Mouse (Mus musculus) heart, postnatal 0 days (tissue): Measurements from ENCODE around the gene Gramd2. TPM values are rescaled to one million over a fixed set of nuclear protein-coding genes. Genes with fewer than 3 reads are reported as not detected.

ENCODE experiments used
- ATAC-seq: fragments of 200-750 bp; cut with Nextera tagmentation; 2 replicates; pipeline ENCODE4 v1.8.0; 2017; ENCODE audit warnings: low read depth, moderate number of reproducible peaks, moderate library complexity; ENCODE audit not compliant: insufficient read depth
- DNase-seq: peaks from one replicate; pipeline ENCODE4 v3.0.0-alpha.2; 2016; ENCODE audit warnings: low spot score
- H3K27ac ChIP-seq: fragments of 300-500 bp; sonication (generic); 2 replicates; pipeline ENCODE4 v1.5.1; 2014; ENCODE audit warnings: low read depth, mild to moderate bottlenecking
- H3K27me3 ChIP-seq: fragments of 300-500 bp; sonication (generic); 2 replicates; pipeline ENCODE4 v1.6.1; 2014; ENCODE audit warnings: low read length, mixed read lengths; ENCODE audit not compliant: control insufficient read depth, insufficient read depth
- H3K36me3 ChIP-seq: fragments of 300-500 bp; sonication (generic); replicated peaks from 2 replicates; pipeline ENCODE4 v1.6.1; 2014; ENCODE audit warnings: low read length, mixed read lengths; ENCODE audit not compliant: control insufficient read depth, insufficient read depth
- H3K4me1 ChIP-seq: fragments of 300-500 bp; sonication (generic); 2 replicates; pipeline ENCODE4 v1.6.1; 2014; ENCODE audit warnings: antibody characterized with exemption; ENCODE audit not compliant: control insufficient read depth, insufficient read depth
- H3K4me2 ChIP-seq: fragments of 300-500 bp; sonication (generic); 2 replicates; pipeline ENCODE4 v1.6.1; 2014; ENCODE audit warnings: low read depth, mild to moderate bottlenecking, low read length, moderate library complexity
- H3K4me3 ChIP-seq: fragments of 300-500 bp; sonication (generic); 2 replicates; pipeline ENCODE4 v1.5.1; 2014; ENCODE audit warnings: low read depth, low read length
- H3K9ac ChIP-seq: fragments of 300-500 bp; sonication (generic); replicated peaks from 2 replicates; pipeline ENCODE4 v1.6.1; 2014; ENCODE audit warnings: low read depth, low read length, mixed read lengths
- H3K9me3 ChIP-seq: fragments of 300-500 bp; sonication (generic); replicated peaks from 2 replicates; pipeline ENCODE4 v1.6.1; 2016; ENCODE audit warnings: low read length; ENCODE audit not compliant: control insufficient read depth
- CTCF ChIP-seq: IDR thresholded peaks from 2 replicates; pipeline ENCODE4 v1.5.1; 2016; ENCODE audit warnings: antibody characterized with exemption, control low read depth, low read depth
- EP300 ChIP-seq: IDR thresholded peaks from 2 replicates; pipeline ENCODE4 v1.6.1; 2016; ENCODE audit warnings: antibody characterized with exemption, low read depth
- WGBS: fragments of 180-500 bp; shearing (Covaris S2); extraction: QIAGEN DNeasy Blood & Tissue Kit; methylation state at CpG from one replicate; pipeline ENCODE4 v1.1.7; 2014; 5-methylcytosine and 5-hydroxymethylcytosine counted together
- polyA plus RNA-seq: library from polyadenylated mRNA; unstranded; fragments of >200 nt; fragmentation: Nextera tagmentation; extraction: Ambion mirVana; gene quantifications from 2 replicates; pipeline ENCODE4 v1.2.1, GENCODE M21; 2015
- total RNA-seq: library from RNA; depleted of rRNA; stranded (reverse); fragments of >200 nt; gene quantifications from 2 replicates; pipeline ENCODE4 v1.2.3, GENCODE M21; 2014; ENCODE audit warnings: low replicate concordance

Gene Gramd2
- total and polyA plus RNA-seq, 2 experiments from 2014 or later: 0.16 TPM; not detected in 1

- TF ChIP-seq EP300 (no peak), CTCF (no peak)
- ATAC-seq (no peak), DNase-seq (no peak)
- 28% methylated on average over 16 of the region's 16 CpGs for WGBS
- Histone ChIP-seq H3K9ac (no peak overlapping the region), H3K4me2 (peak overlapping the region; percentile 85), H3K27me3 (peaks cover 9% of the 10 kb centered on the region), H3K9me3 (no peaks in the 10 kb centered on the region), H3K27ac (no peak overlapping the region), H3K36me3 (peaks cover 35% of the 10 kb centered on the region), H3K4me3 (peak overlapping the region; percentile 45), H3K4me1 (no peaks in the 10 kb centered on the region)
Measured at GRCm38 (mm10) chr9:59680534-59680875, 561 bp downstream of the Gramd2 start.

GRCm38 (mm10) chr9:59684020-59684419, 4.1 kb downstream of the Gramd2 start:
- ATAC-seq (no peak), DNase-seq (no peak)
- H3K27me3 ChIP-seq: peaks cover 9% of the 10 kb centered on the region
- no peak overlapping the region for H3K9ac ChIP-seq
- WGBS: 46% methylated on average over 2 of the region's 2 CpGs
- H3K27ac ChIP-seq: no peak overlapping the region
- H3K4me2 ChIP-seq: no peak overlapping the region
- 0 out of 2 replicates have a peak, but pooled peaks cover 4% of the 10 kb centered on the region for H3K36me3 ChIP-seq
- H3K9me3 ChIP-seq: no peaks in the 10 kb centered on the region
- no peak overlapping the region for H3K4me3 ChIP-seq
- no peaks in the 10 kb centered on the region for H3K4me1 ChIP-seq
- no peak for TF ChIP-seq EP300
- no peak for TF ChIP-seq CTCF

DNA sequence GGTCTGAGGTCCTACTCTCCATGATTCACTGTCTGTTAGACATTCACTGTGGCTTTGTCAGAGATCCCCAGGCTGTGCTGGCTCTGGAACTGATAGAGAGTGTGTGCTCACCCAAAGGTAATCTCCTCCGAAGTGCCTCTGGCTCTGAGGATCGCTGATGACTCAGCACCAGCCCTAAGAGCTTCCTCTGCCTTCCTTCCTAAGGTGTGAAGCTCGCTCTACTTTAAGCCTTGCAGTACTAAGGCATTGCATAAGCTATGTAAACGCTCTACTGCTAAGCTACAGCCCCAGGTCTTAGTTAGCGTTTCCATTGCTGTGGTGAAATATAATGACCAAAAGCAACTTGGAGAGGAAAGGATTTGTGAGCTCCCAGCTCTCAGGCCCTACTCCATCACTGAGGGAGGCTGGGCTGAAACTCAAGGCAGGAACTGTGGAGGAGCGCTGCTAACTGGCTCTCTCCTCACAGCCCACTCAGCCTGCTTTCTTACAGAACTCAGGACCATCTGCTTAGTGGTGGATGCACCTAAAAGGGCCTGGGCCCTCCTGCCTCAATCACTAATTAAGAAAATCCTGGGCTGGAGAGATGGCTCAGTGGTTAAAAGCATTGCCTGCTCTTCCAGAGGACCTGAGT, 7.6 kb downstream of the Gramd2 start:
- TF ChIP-seq CTCF: no peak
- TF ChIP-seq EP300: no peak
- 32% methylated on average over 6 of the region's 6 CpGs for WGBS
- Histone ChIP-seq H3K36me3 (no peaks in the 10 kb centered on the region), H3K27me3 (no peaks in the 10 kb centered on the region), H3K4me3 (no peak overlapping the region), H3K27ac (no peak overlapping the region), H3K9ac (no peak overlapping the region), H3K4me2 (no peak overlapping the region), H3K9me3 (no peaks in the 10 kb centered on the region), H3K4me1 (no peaks in the 10 kb centered on the region)
- no peak for DNase-seq
- ATAC-seq: no peak

DNA sequence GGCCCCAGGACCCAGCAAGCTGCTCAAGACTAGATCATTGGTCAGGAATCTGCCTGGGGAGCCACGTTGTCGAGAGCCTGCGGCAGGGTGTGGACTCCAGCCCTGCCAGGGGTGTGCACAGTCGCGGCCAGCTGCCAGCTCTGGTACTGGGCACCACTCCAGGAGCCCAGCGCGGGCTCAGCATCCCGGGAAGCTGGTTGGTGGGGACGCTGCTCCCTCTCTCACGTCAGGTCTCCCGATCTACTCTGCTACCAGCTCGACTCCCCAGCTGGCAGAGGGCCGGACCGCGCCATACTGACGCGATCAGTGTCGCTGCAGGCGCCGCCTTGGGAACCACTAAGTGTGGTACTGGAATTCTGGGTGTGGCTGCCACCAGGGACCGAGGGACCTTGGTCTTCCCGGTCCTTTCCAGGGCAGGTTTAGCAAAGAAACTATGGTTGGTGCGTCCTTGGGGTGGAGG, 11.7 kb downstream of the Gramd2 start:
- Histone ChIP-seq H3K4me2 (peak overlapping the region; percentile 59), H3K9me3 (no peaks in the 10 kb centered on the region), H3K4me1 (peaks cover 5% of the 10 kb centered on the region), H3K4me3 (peak overlapping the region; percentile 40), H3K9ac (no peak overlapping the region), H3K27me3 (no peaks in the 10 kb centered on the region), H3K36me3 (no peaks in the 10 kb centered on the region), H3K27ac (peak overlapping the region; percentile 75)
- DNase-seq: peak; percentile 89
- no peak for TF ChIP-seq EP300
- no peak for TF ChIP-seq CTCF
- ATAC-seq: peak; percentile 93
- 2% methylated on average over 23 of the region's 23 CpGs for WGBS

- H3K4me1 ChIP-seq: peaks cover 5% of the 10 kb centered on the region
- H3K36me3 ChIP-seq: no peaks in the 10 kb centered on the region
- H3K4me2 ChIP-seq: peak overlapping the region; percentile 59
- peak overlapping the region; percentile 40 for H3K4me3 ChIP-seq
- peak overlapping the region; percentile 75 for H3K27ac ChIP-seq
- ATAC-seq (peak; percentile 27; the same call in 1 of the 2 replicates), DNase-seq (no peak)
- no peaks in the 10 kb centered on the region for H3K27me3 ChIP-seq
- no peak overlapping the region for H3K9ac ChIP-seq
- no peaks in the 10 kb centered on the region for H3K9me3 ChIP-seq
- TF ChIP-seq CTCF (no peak), EP300 (no peak)
- WGBS: 42% methylated on average over 9 of the region's 9 CpGs
Measured at GRCm38 (mm10) chr9:59692145-59692544, 12.2 kb downstream of the Gramd2 start.
